Mouse (Mus musculus): ENCODE results near the gene Mnd1. TPM values are rescaled to one million over a fixed set of nuclear protein-coding genes. Genes with fewer than 3 reads are reported as not detected.

Mnd1 gene
- total and polyA plus RNA-seq, 3 experiments: 0.18 to 3.0 (median 2.0) TPM

- Histone ChIP-seq H3K36me3 (ENCODE audit: control insufficient read depth, insufficient read depth, low read length) (no peaks in the 10 kb centered on the region), H3K9ac (ENCODE audit: low read depth, low read length) (no peak overlapping the region), H3K4me3 (no peak overlapping the region), H3K79me2 (replicated peaks; ENCODE audit: control insufficient read depth, insufficient read depth, low read length) (no peaks in the 10 kb centered on the region), H3K27me3 (ENCODE audit: control insufficient read depth, insufficient read depth, low read length) (no peaks in the 10 kb centered on the region), H3K27ac (no peak overlapping the region), H3K4me1 (ENCODE audit: control insufficient read depth, insufficient read depth, low read length) (no peaks in the 10 kb centered on the region)
- intact Hi-C loops (cut with DNase I): no loop called here
- TF ChIP-seq CTCF (IDR thresholded peaks at IDR 0.05): no peak
- TF ChIP-seq POLR2A (IDR thresholded peaks at IDR 0.05; ENCODE audit: insufficient read depth, low read depth, low read length): peak; percentile 38; the same call in 1 of the 2 replicates
- no peak for TF ChIP-seq EP300 (IDR thresholded peaks at IDR 0.05; ENCODE audit: insufficient read depth, low read depth, low read length)
- 32% methylated on average over 9 of the region's 9 CpGs for WGBS
- DNase-seq: peak in 1 of 2 experiments; percentile 21
Measured at GRCm38 (mm10) chr3:84135387-84135786, 20.2 kb downstream of the Mnd1 start.

DNA sequence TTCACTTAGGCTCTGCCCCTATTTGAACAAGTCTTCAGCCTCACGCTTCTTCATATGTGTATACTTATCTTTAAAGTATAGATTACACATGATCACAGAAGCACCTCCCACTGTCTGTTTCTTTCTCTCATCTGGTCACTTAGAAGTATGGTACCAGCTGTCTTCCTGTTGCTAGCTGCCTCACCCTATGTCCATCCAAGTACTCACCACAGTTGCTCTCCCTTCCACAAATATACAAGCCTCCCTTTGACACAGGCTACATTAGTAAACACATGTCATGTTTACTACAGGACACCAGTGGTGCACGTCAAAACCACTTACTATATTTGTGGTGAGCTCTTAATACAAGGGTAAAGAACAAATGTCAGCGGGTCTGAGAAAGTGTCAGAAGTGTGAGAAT is 24.2 kb downstream of the Mnd1 start:
- Histone ChIP-seq H3K9ac (ENCODE audit: low read depth, low read length) (no peak overlapping the region), H3K36me3 (ENCODE audit: control insufficient read depth, insufficient read depth, low read length) (0 out of 2 replicates have a peak, but pooled peaks cover 2% of the 10 kb centered on the region), H3K79me2 (replicated peaks; ENCODE audit: control insufficient read depth, insufficient read depth, low read length) (no peaks in the 10 kb centered on the region), H3K4me1 (ENCODE audit: control insufficient read depth, insufficient read depth, low read length) (peaks cover 2% of the 10 kb centered on the region), H3K27ac (no peak overlapping the region), H3K4me3 (no peak overlapping the region), H3K27me3 (ENCODE audit: control insufficient read depth, insufficient read depth, low read length) (no peaks in the 10 kb centered on the region)
- TF ChIP-seq EP300 (IDR thresholded peaks at IDR 0.05; ENCODE audit: insufficient read depth, low read depth, low read length) (no peak), CTCF (IDR thresholded peaks at IDR 0.05) (no peak), POLR2A (IDR thresholded peaks at IDR 0.05; ENCODE audit: insufficient read depth, low read depth, low read length) (no peak)
- intact Hi-C loops (cut with DNase I): no loop called here
- no peak for DNase-seq
- WGBS: 91% methylated on average over 3 of the region's 3 CpGs

- DNase-seq: no peak
- WGBS: 73% methylated on average over 5 of the region's 5 CpGs
- no peak overlapping the region for H3K27ac ChIP-seq
- no peak overlapping the region for H3K4me3 ChIP-seq
- no peaks in the 10 kb centered on the region for H3K79me2 ChIP-seq (replicated peaks; ENCODE audit: control insufficient read depth, insufficient read depth, low read length)
- H3K4me1 ChIP-seq (ENCODE audit: control insufficient read depth, insufficient read depth, low read length): peaks cover 2% of the 10 kb centered on the region
- TF ChIP-seq EP300 (IDR thresholded peaks at IDR 0.05; ENCODE audit: insufficient read depth, low read depth, low read length) (no peak), CTCF (IDR thresholded peaks at IDR 0.05) (no peak), POLR2A (IDR thresholded peaks at IDR 0.05; ENCODE audit: insufficient read depth, low read depth, low read length) (no peak)
- intact Hi-C loops (cut with DNase I): no loop called here
- H3K36me3 ChIP-seq (ENCODE audit: control insufficient read depth, insufficient read depth, low read length): 0 out of 2 replicates have a peak, but pooled peaks cover 2% of the 10 kb centered on the region
- no peaks in the 10 kb centered on the region for H3K27me3 ChIP-seq (ENCODE audit: control insufficient read depth, insufficient read depth, low read length)
- no peak overlapping the region for H3K9ac ChIP-seq (ENCODE audit: low read depth, low read length)
Measured at GRCm38 (mm10) chr3:84130776-84131175, 24.8 kb downstream of the Mnd1 start.

DNA sequence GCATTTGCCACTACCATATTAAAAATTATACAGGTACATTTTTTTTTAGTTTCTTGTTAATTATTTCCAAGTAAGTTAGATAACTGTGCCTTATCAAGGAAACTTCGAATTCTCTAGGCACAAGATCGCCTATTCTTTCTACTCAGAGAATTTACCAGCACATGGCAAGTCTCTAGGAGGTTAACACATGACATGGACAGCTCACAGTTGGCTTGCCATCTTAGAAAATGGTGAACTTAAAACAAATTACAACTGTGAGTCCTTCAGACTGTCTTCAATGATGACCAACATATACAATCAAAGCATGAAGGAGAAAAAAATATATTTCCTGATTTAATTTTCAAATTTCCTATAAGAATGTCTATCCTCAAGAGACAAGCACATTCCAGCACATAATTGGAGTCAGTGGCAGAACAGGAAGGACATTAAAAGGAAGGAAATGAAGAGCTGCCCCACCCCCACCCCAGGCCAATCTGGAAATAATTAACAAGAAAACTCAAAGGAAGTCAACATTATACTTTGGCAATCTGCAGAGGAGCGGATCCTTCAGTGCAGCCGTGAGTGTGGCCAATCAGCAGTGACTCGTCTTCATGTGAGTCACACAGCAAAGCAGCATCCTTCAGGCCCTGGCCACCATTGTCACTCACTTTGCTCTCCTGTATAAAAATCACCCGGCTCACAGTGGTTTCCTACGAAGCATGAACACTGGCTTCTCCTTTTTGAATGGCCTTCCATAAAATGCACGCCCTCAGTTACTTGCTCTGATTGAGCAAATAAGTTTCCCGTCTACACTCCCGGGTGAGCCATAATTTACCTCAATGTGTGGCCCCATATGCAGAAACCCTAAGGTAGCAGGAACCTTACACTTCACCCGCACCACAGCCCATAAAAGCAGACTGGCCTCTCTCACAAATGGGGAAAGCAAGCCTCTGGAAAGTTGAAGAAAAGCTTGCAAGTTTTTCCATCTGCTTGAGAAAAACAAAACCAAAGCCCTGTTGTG is 26.4 kb downstream of the Mnd1 start:
- peaks cover 3% of the 10 kb centered on the region for H3K4me1 ChIP-seq (ENCODE audit: control insufficient read depth, insufficient read depth, low read length)
- H3K27me3 ChIP-seq (ENCODE audit: control insufficient read depth, insufficient read depth, low read length): no peaks in the 10 kb centered on the region
- intact Hi-C loops (cut with DNase I): loop anchor here (10.0 kb wide), 1 partner anchor 214 kb away; no protein-coding TSS in a partner anchor
- 0 out of 2 replicates have a peak, but pooled peaks cover 2% of the 10 kb centered on the region for H3K36me3 ChIP-seq (ENCODE audit: control insufficient read depth, insufficient read depth, low read length)
- TF ChIP-seq CTCF (IDR thresholded peaks at IDR 0.05): no peak
- TF ChIP-seq POLR2A (IDR thresholded peaks at IDR 0.05; ENCODE audit: insufficient read depth, low read depth, low read length): no peak
- TF ChIP-seq EP300 (IDR thresholded peaks at IDR 0.05; ENCODE audit: insufficient read depth, low read depth, low read length): no peak
- H3K79me2 ChIP-seq (replicated peaks; ENCODE audit: control insufficient read depth, insufficient read depth, low read length): no peaks in the 10 kb centered on the region
- no peak for DNase-seq
- H3K4me3 ChIP-seq: no peak overlapping the region
- H3K27ac ChIP-seq: peak overlapping the region; percentile 4
- H3K9ac ChIP-seq (ENCODE audit: low read depth, low read length): no peak overlapping the region
- WGBS: 62% methylated on average over 11 of the region's 11 CpGs

DNA sequence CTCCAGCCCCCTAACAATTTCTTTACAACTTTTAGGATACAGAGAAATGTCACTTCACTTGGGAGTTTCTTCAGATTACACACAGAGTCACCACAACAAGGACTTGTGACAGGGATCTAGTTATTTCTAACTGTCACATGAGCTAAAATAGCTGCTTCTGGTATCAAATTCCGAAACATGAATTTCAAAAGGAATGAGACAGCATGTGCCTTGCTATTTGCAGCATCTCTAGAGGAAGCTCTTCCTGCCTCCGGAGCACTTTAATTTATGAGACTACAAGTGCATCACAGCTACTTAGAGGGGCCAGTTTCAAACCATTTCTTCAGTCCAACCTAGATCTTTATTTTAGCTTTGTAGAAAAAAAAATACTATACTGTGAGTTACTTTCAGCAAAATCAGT is 28.2 kb downstream of the Mnd1 start:
- intact Hi-C loops (cut with DNase I): loop anchor here (10.0 kb wide), 1 partner anchor 213 kb away; no protein-coding TSS in a partner anchor
- Histone ChIP-seq H3K9ac (ENCODE audit: low read depth, low read length) (no peak overlapping the region), H3K4me3 (no peak overlapping the region), H3K79me2 (replicated peaks; ENCODE audit: control insufficient read depth, insufficient read depth, low read length) (no peaks in the 10 kb centered on the region), H3K36me3 (ENCODE audit: control insufficient read depth, insufficient read depth, low read length) (0 out of 2 replicates have a peak, but pooled peaks cover 2% of the 10 kb centered on the region), H3K27ac (no peak overlapping the region), H3K4me1 (ENCODE audit: control insufficient read depth, insufficient read depth, low read length) (peaks cover 3% of the 10 kb centered on the region), H3K27me3 (ENCODE audit: control insufficient read depth, insufficient read depth, low read length) (no peaks in the 10 kb centered on the region)
- 37% methylated on average over 2 of the region's 2 CpGs for WGBS
- TF ChIP-seq POLR2A (IDR thresholded peaks at IDR 0.05; ENCODE audit: insufficient read depth, low read depth, low read length) (no peak), EP300 (IDR thresholded peaks at IDR 0.05; ENCODE audit: insufficient read depth, low read depth, low read length) (no peak), CTCF (IDR thresholded peaks at IDR 0.05) (no peak)
- no peak for DNase-seq

All from heart, adult 2 months (tissue).